Mouse (Mus musculus) olfactory bulb, adult 2 months (tissue): ENCODE data around the gene Ccdc155.

Source experiments
- CTCF ChIP-seq: fragments of 200-500 bp; IDR thresholded peaks from 2 replicates; pipeline ENCODE4 v1.5.1; 2012; ENCODE audit warnings: low read depth, mild to moderate bottlenecking, low read length, moderate library complexity; ENCODE audit not compliant: insufficient read depth
- POLR2A ChIP-seq: fragments of 200-500 bp; IDR thresholded peaks from 2 replicates; pipeline ENCODE4 v1.6.1; 2012; ENCODE audit warnings: mild to moderate bottlenecking, low read depth, low read length, moderate library complexity; ENCODE audit not compliant: insufficient read depth

GRCm38 (mm10) chr7:45166950-45167401 lies 37.7 kb downstream of the Ccdc155 start:
- no peak for TF ChIP-seq CTCF
- TF ChIP-seq POLR2A = no peak
